Mouse (Mus musculus) liver, adult 2 months (tissue): ENCODE measurements around the gene Tespa1. TPM values are rescaled to one million over a fixed set of nuclear protein-coding genes. Genes with fewer than 3 reads are reported as not detected.
"Not testable (repeated sequence)": the region's sequence is repeated elsewhere in the genome, so short reads cannot be mapped to it uniquely, and the experiment has no call there.

ENCODE experiments used
- DNase-seq: peaks from one replicate; pipeline ENCODE4 v3.0.0-alpha.2; 2011; ENCODE audit warnings: low read depth, low spot score; ENCODE audit errors: extremely low read depth
- H3K27ac ChIP-seq: fragments of 200-500 bp; replicated peaks from 2 replicates; pipeline ENCODE4 v1.5.1; 2012; ENCODE audit warnings: low read depth, mild to moderate bottlenecking, control low read depth, inconsistent platforms, low read length; ENCODE audit not compliant: insufficient read depth
- H3K27me3 ChIP-seq: fragments of 200-500 bp; 2 replicates; pipeline ENCODE4 v1.6.1; 2012; ENCODE audit warnings: mild to moderate bottlenecking, moderate library complexity, low read length, inconsistent platforms; ENCODE audit not compliant: control insufficient read depth, insufficient read depth
- H3K36me3 ChIP-seq: fragments of 200-500 bp; 2 replicates; pipeline ENCODE4 v1.6.1; 2012; ENCODE audit warnings: low read length, inconsistent platforms; ENCODE audit not compliant: control insufficient read depth, insufficient read depth
- H3K4me1 ChIP-seq: fragments of 200-500 bp; 2 replicates; pipeline ENCODE4 v1.6.1; 2011; ENCODE audit warnings: low read length; ENCODE audit not compliant: control insufficient read depth, insufficient read depth
- H3K4me3 ChIP-seq: fragments of 200-500 bp; 2 replicates; pipeline ENCODE4 v1.5.1; 2011; ENCODE audit warnings: low read depth, mild to moderate bottlenecking, control low read depth, low read length, moderate library complexity; ENCODE audit not compliant: insufficient read depth
- H3K79me2 ChIP-seq: fragments of 200-500 bp; 2 replicates; pipeline ENCODE4 v1.6.1; 2012; ENCODE audit warnings: inconsistent platforms, mild to moderate bottlenecking, low read length, moderate library complexity; ENCODE audit not compliant: control insufficient read depth, insufficient read depth
- H3K9ac ChIP-seq: fragments of 200-500 bp; 2 replicates; pipeline ENCODE4 v1.6.1; 2012; ENCODE audit warnings: low read depth, mild to moderate bottlenecking, control low read depth, inconsistent platforms, low read length
- CTCF ChIP-seq: fragments of 200-500 bp; IDR thresholded peaks from 2 replicates; pipeline ENCODE4 v1.5.1; 2011; ENCODE audit warnings: low read depth, low read length, control low read depth
- POLR2A ChIP-seq: fragments of 200-500 bp; IDR thresholded peaks from 2 replicates; pipeline ENCODE4 v1.6.1; 2011; ENCODE audit warnings: low read length, control low read depth; ENCODE audit not compliant: insufficient read depth; ENCODE audit errors: extremely low read depth
- WGBS: fragments of 180-500 bp; shearing (Covaris S2); methylation state at CpG from one replicate; pipeline ENCODE4 v1.1.7; 2018; 5-methylcytosine and 5-hydroxymethylcytosine counted together
- polyA plus RNA-seq: library from polyadenylated mRNA; depleted of rRNA; stranded (reverse); fragments of >200 nt; gene quantifications from 2 replicates; pipeline ENCODE4 v1.2.3, GENCODE M21; 2012
- total RNA-seq: library from RNA; depleted of rRNA; stranded (reverse); fragments of >200 nt; gene quantifications from 2 replicates; pipeline ENCODE4 v1.2.3, GENCODE M21; 2014

Tespa1 gene
- total and polyA plus RNA-seq, 2 experiments: 0.11 to 0.74 TPM

- H3K27me3 ChIP-seq: no peaks in the 10 kb centered on the region
- no peak overlapping the region for H3K4me3 ChIP-seq
- no peak overlapping the region for H3K27ac ChIP-seq
- TF ChIP-seq CTCF (no peak), POLR2A (no peak)
- no peaks in the 10 kb centered on the region for H3K4me1 ChIP-seq
- no peaks in the 10 kb centered on the region for H3K36me3 ChIP-seq
- no peak overlapping the region for H3K9ac ChIP-seq
- H3K79me2 ChIP-seq: no peaks in the 10 kb centered on the region
- DNase-seq: no peak
Measured at GRCm38 (mm10) chr10:130368384-130368783, 45.7 kb downstream of the Tespa1 start.

DNA sequence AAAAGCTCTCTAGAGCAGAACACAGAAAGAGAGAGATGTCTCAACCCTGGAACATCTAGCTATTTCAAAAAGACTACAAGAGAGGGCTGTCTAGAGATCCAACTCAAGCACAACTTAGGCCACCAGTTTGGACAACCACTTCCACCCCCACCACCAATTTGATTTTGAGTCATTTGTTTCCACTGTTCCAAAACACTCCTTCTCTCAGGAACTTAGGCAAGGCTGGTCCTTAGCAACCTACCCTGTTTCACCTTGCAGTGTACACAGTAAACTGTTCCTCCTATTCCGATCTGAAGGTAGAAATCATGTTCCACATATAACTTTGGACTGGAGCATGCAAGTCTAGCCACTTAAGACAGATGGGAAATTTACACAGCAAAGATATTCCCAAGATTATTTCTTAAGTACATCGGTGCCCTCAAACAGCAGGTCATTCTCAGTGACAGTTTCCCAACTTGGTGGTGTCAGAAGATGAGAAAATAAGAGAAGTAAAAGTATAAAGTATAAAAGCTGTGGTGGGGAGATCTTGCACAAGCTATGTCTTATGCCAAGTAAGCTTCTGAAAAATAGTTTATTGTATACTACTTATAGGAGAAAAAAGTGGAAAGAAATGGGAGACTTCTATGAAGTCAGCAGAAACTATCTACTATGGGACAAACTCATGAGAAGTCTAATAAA, 47.5 kb downstream of the Tespa1 start:
- H3K27me3 ChIP-seq: no peaks in the 10 kb centered on the region
- no peaks in the 10 kb centered on the region for H3K79me2 ChIP-seq
- no peak overlapping the region for H3K27ac ChIP-seq
- 89% methylated on average over 2 of the region's 2 CpGs for WGBS
- no peaks in the 10 kb centered on the region for H3K36me3 ChIP-seq
- TF ChIP-seq CTCF: no peak
- no peak for TF ChIP-seq POLR2A
- H3K9ac ChIP-seq: no peak overlapping the region
- DNase-seq: no peak
- no peaks in the 10 kb centered on the region for H3K4me1 ChIP-seq
- H3K4me3 ChIP-seq: no peak overlapping the region

- DNase-seq: peak; percentile 52
- Histone ChIP-seq H3K4me1 (no peaks in the 10 kb centered on the region), H3K27ac (no peak overlapping the region), H3K4me3 (no peak overlapping the region), H3K79me2 (no peaks in the 10 kb centered on the region), H3K36me3 (no peaks in the 10 kb centered on the region), H3K27me3 (no peaks in the 10 kb centered on the region), H3K9ac (no peak overlapping the region)
- no peak for TF ChIP-seq CTCF
- no peak for TF ChIP-seq POLR2A
- WGBS: 59% methylated on average over 1 of the region's 1 CpGs
Measured at GRCm38 (mm10) chr10:130371644-130372043, 49.0 kb downstream of the Tespa1 start.

DNA sequence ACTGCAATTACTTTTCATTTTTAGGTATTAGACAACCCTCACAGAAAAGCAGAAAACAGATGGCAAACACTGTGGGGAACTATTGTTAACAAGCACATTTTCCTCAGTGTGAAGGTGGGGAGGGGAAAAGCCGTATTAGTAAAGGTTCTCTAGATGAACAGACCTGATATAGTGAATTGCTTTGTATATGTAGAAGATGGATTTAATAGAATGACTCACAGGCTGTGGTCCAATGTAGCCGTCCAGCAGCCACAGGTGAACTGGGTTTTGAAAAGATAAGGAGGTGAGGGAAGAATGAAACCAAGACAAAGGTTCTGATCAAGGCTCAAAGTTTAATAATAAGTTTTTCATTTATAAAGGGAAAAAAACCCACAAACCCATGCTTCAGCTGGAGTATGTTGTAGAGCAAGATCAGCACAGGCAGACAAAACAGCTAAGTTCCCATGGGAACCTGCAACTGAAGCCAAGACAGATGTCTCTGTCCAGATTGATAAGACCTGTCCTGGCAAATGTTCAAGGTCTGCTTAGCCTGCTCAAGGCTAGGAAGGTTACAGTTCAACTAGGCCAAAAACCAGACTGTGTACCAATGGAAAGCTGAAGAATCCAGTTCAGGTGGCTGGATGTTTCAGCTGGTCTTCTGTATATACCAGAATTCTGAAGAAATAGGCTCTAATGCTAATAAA, 50.0 kb downstream of the Tespa1 start:
- WGBS: 56% methylated on average over 2 of the region's 2 CpGs
- Histone ChIP-seq H3K27me3 (no peaks in the 10 kb centered on the region), H3K36me3 (no peaks in the 10 kb centered on the region), H3K27ac (no peak overlapping the region), H3K9ac (no peak overlapping the region), H3K4me3 (no peak overlapping the region), H3K4me1 (no peaks in the 10 kb centered on the region), H3K79me2 (no peaks in the 10 kb centered on the region)
- TF ChIP-seq CTCF (no peak), POLR2A (no peak)
- peak; percentile 92 for DNase-seq

- H3K27me3 ChIP-seq: no peaks in the 10 kb centered on the region
- no peaks in the 10 kb centered on the region for H3K36me3 ChIP-seq
- no peak overlapping the region for H3K9ac ChIP-seq
- no peak for TF ChIP-seq POLR2A
- TF ChIP-seq CTCF: no peak
- H3K27ac ChIP-seq: no peak overlapping the region
- no peaks in the 10 kb centered on the region for H3K4me1 ChIP-seq
- 86% methylated on average over 2 of the region's 2 CpGs for WGBS
- H3K79me2 ChIP-seq: no peaks in the 10 kb centered on the region
- DNase-seq: no peak
- H3K4me3 ChIP-seq: no peak overlapping the region
Measured at GRCm38 (mm10) chr10:130375145-130375544, 52.5 kb downstream of the Tespa1 start.

DNA sequence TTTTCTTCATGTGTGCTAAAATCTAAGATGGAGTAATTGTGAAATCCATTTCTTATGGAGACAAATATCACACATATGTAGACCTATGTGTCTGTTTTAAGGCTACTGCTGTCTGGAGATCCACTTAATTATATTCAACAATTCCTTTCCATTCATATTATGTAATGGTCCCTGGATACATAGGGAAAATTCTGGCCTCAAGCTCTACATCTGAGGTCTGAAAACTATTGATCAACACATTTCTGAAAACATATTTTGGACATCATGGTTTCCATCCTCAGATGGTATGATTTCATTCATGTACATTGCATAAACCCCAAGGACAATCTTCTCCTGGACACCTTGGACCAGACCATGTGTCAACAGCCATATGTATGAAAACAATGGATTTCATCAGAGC, 71.6 kb downstream of the Tespa1 start, which contains the start of gene Vmn2r84:
TSS of gene Vmn2r84 (minus strand) at position 101 of the 400 bp plus-strand sequence.
- H3K4me3 ChIP-seq: no peak within 1 kb of the TSS
- TF ChIP-seq POLR2A: no peak
- no peak for TF ChIP-seq CTCF
- H3K36me3 ChIP-seq: no peaks in the 10 kb centered on the region
- no peaks in the 10 kb centered on the region for H3K79me2 ChIP-seq
- DNase-seq: no peak
- H3K4me1 ChIP-seq: no peaks in the 10 kb centered on the region
- H3K9ac ChIP-seq: no peak within 1 kb of the TSS
- H3K27ac ChIP-seq: no peak within 1 kb of the TSS
- H3K27me3 ChIP-seq: no peaks in the 10 kb centered on the region

GRCm38 (mm10) chr10:130412167-130412698, 89.6 kb downstream of the Tespa1 start:
- H3K4me3 ChIP-seq, H3K27me3 ChIP-seq, H3K79me2 ChIP-seq, H3K36me3 ChIP-seq, H3K9ac ChIP-seq, H3K4me1 ChIP-seq, H3K27ac ChIP-seq, DNase-seq: not testable (repeated sequence)
- WGBS: 47% methylated on average over 29 of the region's 35 CpGs
